Mouse (Mus musculus): ENCODE measurements around the gene Wdr64. TPM values are rescaled to one million over a fixed set of nuclear protein-coding genes. Genes with fewer than 3 reads are reported as not detected.
A peak's percentile ranks its signal among the peaks of the same experiment; 100 is the strongest.

Wdr64 gene
- total and polyA plus RNA-seq, 3 experiments, result not detected

GRCm38 (mm10) chr1:175692997-175693361, 5.4 kb upstream of the Wdr64 start:
- H3K27ac ChIP-seq (ENCODE audit: insufficient read depth, low read depth), result no peak overlapping the region
- H3K9me3 ChIP-seq (replicated peaks; ENCODE audit: low read length), result no peaks in the 10 kb centered on the region
- peak overlapping the region; percentile 48 to 61 (median 55) for H3K4me3 ChIP-seq (replicated peaks in 1 of 3; ENCODE audit: low read depth in 2 of 3, low read length in 2 of 3, poor library complexity in 1 of 3)
- peaks cover 5 to 27% of the 10 kb centered on the region in 2 experiments; a peak in 3 of 4 replicates for H3K4me1 ChIP-seq (ENCODE audit: control insufficient read depth in 1 of 2, insufficient read depth in 2 of 2)
- peak; percentile 88; the same call in 1 of the 2 replicates for TF ChIP-seq MAZ (IDR thresholded peaks at IDR 0.05; ENCODE audit: low read depth, low read length)
- no peak for TF ChIP-seq MEF2A (IDR thresholded peaks at IDR 0.05; ENCODE audit: borderline replicate concordance, low read depth, low read length)
- TF ChIP-seq E2F4 (IDR thresholded peaks at IDR 0.05; ENCODE audit: insufficient replicate concordance, low read depth, low read length), result 0 out of 2 replicates have a peak, but pooled peaks have one; percentile 35
- in situ Hi-C loops (cut with MboI; ENCODE audit: low pct_ligation_motif_present, low pct_unique_long_range_greater_than_20kb, low sequenced_read_pairs) (no loop called here), dilution Hi-C loops (cut with MboI; ENCODE audit: extremely low pct_ligation_motif_present, extremely low pct_unique_long_range_greater_than_20kb, low sequenced_read_pairs) (no loop called here)
- peak overlapping the region; percentile 13; the same call in 1 of the 2 replicates for H3K9ac ChIP-seq (ENCODE audit: insufficient read depth, low read depth)
- no peaks in the 10 kb centered on the region for H3K79me2 ChIP-seq (replicated peaks; ENCODE audit: control insufficient read depth, extremely low read depth, insufficient read depth, poor library complexity, severe bottlenecking)
- peaks cover 0 to 3% of the 10 kb centered on the region in 2 experiments for H3K36me3 ChIP-seq (replicated peaks in 1 of 2; ENCODE audit: control insufficient read depth in 1 of 2, insufficient read depth in 1 of 2, low read length in 1 of 2)
- H3K4me2 ChIP-seq (ENCODE audit: insufficient read depth, low read depth, poor library complexity, severe bottlenecking), result peak overlapping the region; percentile 65
- DNase-seq (ENCODE audit: extremely low read depth), result no peak
- H3K27me3 ChIP-seq (replicated peaks), result no peaks in the 10 kb centered on the region

- peaks cover 5 to 27% of the 10 kb centered on the region in 2 experiments; a peak in 3 of 4 replicates for H3K4me1 ChIP-seq (ENCODE audit: control insufficient read depth in 1 of 2, insufficient read depth in 2 of 2)
These were observed 4.9 kb upstream of the Wdr64 start for GRCm38 (mm10) chr1:175693429-175693960.

DNA sequence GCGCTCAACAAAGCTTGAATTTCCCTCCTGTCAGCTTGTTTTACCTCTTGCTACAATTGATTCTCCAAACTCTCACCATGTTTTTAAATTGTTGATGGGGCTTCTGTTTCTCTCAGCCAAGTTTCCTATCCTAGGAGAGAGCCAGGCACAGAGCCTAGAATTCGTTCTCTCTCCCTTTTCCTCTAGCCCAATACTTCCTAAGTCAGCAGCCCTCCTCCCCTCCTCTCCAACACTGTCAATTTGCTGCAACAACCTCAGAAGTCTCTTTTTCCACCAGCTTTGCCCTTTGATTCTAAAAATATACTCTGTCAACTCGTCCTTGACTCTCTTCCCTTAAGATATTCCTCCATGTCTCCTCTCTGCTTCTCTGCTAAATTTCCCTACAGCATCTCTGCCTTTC, 982 bp downstream of the Wdr64 start:
- Histone ChIP-seq H3K4me3 (replicated peaks in 1 of 3; ENCODE audit: low read depth in 2 of 3, low read length in 2 of 3, poor library complexity in 1 of 3) (no peak overlapping the region), H3K4me2 (ENCODE audit: insufficient read depth, low read depth, poor library complexity, severe bottlenecking) (peak overlapping the region; percentile 55), H3K9ac (ENCODE audit: insufficient read depth, low read depth) (no peak overlapping the region), H3K27me3 (replicated peaks) (no peaks in the 10 kb centered on the region), H3K4me1 (ENCODE audit: control insufficient read depth in 1 of 2, insufficient read depth in 2 of 2) (peaks cover 0 to 10% of the 10 kb centered on the region in 2 experiments; a peak in 2 of 4 replicates), H3K36me3 (replicated peaks in 1 of 2; ENCODE audit: control insufficient read depth in 1 of 2, insufficient read depth in 1 of 2, low read length in 1 of 2) (no peaks in the 10 kb centered on the region), H3K9me3 (replicated peaks; ENCODE audit: low read length) (no peaks in the 10 kb centered on the region), H3K79me2 (replicated peaks; ENCODE audit: control insufficient read depth, extremely low read depth, insufficient read depth, poor library complexity, severe bottlenecking) (no peaks in the 10 kb centered on the region), H3K27ac (ENCODE audit: insufficient read depth, low read depth) (no peak overlapping the region)
- in situ Hi-C loops (cut with MboI; ENCODE audit: low pct_ligation_motif_present, low pct_unique_long_range_greater_than_20kb, low sequenced_read_pairs), result no loop called here
- no peak for DNase-seq (ENCODE audit: extremely low read depth)
- TF ChIP-seq IRF4 (IDR thresholded peaks at IDR 0.05; ENCODE audit: low read depth, low read length) (no peak), POLR2A (IDR thresholded peaks at IDR 0.05; ENCODE audit: low read depth, low read length) (no peak), NELFE (IDR thresholded peaks at IDR 0.05; ENCODE audit: low read depth, low read length) (no peak), EP300 (IDR thresholded peaks at IDR 0.05; ENCODE audit: low read length) (no peak), MAZ (IDR thresholded peaks at IDR 0.05; ENCODE audit: low read depth, low read length) (no peak), ZC3H11A (IDR thresholded peaks at IDR 0.05; ENCODE audit: low read depth, low read length) (no peak), ETS1 (conservative IDR thresholded peaks at IDR 0.05; ENCODE audit: low read depth, low read length) (no peak), MYC (IDR thresholded peaks at IDR 0.05; ENCODE audit: low read depth, low read length) (no peak), ZKSCAN1 (IDR thresholded peaks at IDR 0.05; ENCODE audit: borderline replicate concordance, low read depth, low read length) (no peak)
- dilution Hi-C loops (cut with MboI; ENCODE audit: extremely low pct_ligation_motif_present, extremely low pct_unique_long_range_greater_than_20kb, low sequenced_read_pairs), result no loop called here

More at GRCm38 (mm10) chr1:175693429-175693960, 4.9 kb upstream of the Wdr64 start:
- peak; percentile 28 for DNase-seq (ENCODE audit: extremely low read depth)
- TF ChIP-seq KAT2A (IDR thresholded peaks at IDR 0.05; ENCODE audit: insufficient replicate concordance, low read length) (no peak), MEF2A (IDR thresholded peaks at IDR 0.05; ENCODE audit: borderline replicate concordance, low read depth, low read length) (peak; percentile 87; the same call in 1 of the 2 replicates), MXI1 (IDR thresholded peaks at IDR 0.05; ENCODE audit: low read depth, low read length) (no peak), BHLHE40 (IDR thresholded peaks at IDR 0.05; ENCODE audit: low read depth, low read length) (peak; percentile 51), ETS1 (conservative IDR thresholded peaks at IDR 0.05; ENCODE audit: low read depth, low read length) (0 out of 2 replicates have a peak, but pooled peaks have one; percentile 11)
- dilution Hi-C loops (cut with MboI; ENCODE audit: extremely low pct_ligation_motif_present, extremely low pct_unique_long_range_greater_than_20kb, low sequenced_read_pairs), result no loop called here
- H3K4me2 ChIP-seq (ENCODE audit: insufficient read depth, low read depth, poor library complexity, severe bottlenecking), result peak overlapping the region; percentile 65
- no peaks in the 10 kb centered on the region for H3K27me3 ChIP-seq (replicated peaks)
- no peaks in the 10 kb centered on the region for H3K36me3 ChIP-seq (replicated peaks in 1 of 2; ENCODE audit: control insufficient read depth in 1 of 2, insufficient read depth in 1 of 2, low read length in 1 of 2)
- in situ Hi-C loops (cut with MboI; ENCODE audit: low pct_ligation_motif_present, low pct_unique_long_range_greater_than_20kb, low sequenced_read_pairs), result no loop called here
- peak overlapping the region; percentile 13; the same call in 1 of the 2 replicates for H3K9ac ChIP-seq (ENCODE audit: insufficient read depth, low read depth)
- H3K4me3 ChIP-seq (replicated peaks in 1 of 3; ENCODE audit: low read depth in 2 of 3, low read length in 2 of 3, poor library complexity in 1 of 3), result peak overlapping the region in 2 of 3 experiments; percentile 48 to 55
- no peak overlapping the region for H3K27ac ChIP-seq (ENCODE audit: insufficient read depth, low read depth)
- H3K9me3 ChIP-seq (replicated peaks; ENCODE audit: low read length), result no peaks in the 10 kb centered on the region
- H3K79me2 ChIP-seq (replicated peaks; ENCODE audit: control insufficient read depth, extremely low read depth, insufficient read depth, poor library complexity, severe bottlenecking), result no peaks in the 10 kb centered on the region

Data from CH12.LX (cell line).